Mouse (Mus musculus): ENCODE measurements around the gene Slc25a4. TPM values are rescaled to one million over a fixed set of nuclear protein-coding genes. Genes with fewer than 3 reads are reported as not detected.

Slc25a4 gene
- polyA plus RNA-seq, 1 experiment, result 43.4 TPM

DNA sequence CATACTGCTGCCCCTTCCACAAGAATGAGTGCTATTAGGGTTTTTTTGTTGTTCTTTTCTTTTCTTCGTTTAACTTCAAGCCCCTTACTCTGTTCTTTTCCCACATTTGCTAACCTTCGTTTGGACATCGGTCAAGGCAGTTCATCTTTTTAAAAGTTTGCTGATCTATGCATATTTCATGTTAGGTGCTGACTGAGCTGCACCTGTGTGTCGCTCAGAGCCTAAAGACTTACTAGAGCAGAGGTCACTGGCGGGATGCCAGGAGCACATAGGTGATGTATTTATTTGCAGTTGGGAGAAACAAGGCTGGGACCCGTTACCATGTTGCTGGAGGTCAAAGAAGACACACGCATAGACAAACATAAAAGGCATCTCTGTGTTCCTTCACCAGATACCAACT lies 1.1 kb upstream of the Slc25a4 start:
- H3K4me1 ChIP-seq (ENCODE audit: control insufficient read depth, insufficient read depth, low read length), result no peaks in the 10 kb centered on the region; the same call in 1 of the 2 replicates
- 80% methylated on average over 7 of the region's 7 CpGs for WGBS
- TF ChIP-seq POLR2A (IDR thresholded peaks at IDR 0.05; ENCODE audit: borderline replicate concordance, control insufficient read depth, low read depth, low read length), result no peak
- no peak for TF ChIP-seq CTCF (IDR thresholded peaks at IDR 0.05; ENCODE audit: control insufficient read depth, insufficient read depth, low read length)
- no peak overlapping the region for H3K27ac ChIP-seq (ENCODE audit: control insufficient read depth, insufficient read depth, low read depth, low read length, poor library complexity)
- H3K4me3 ChIP-seq (replicated peaks; ENCODE audit: control insufficient read depth, low read depth, low read length), result no peak overlapping the region

DNA sequence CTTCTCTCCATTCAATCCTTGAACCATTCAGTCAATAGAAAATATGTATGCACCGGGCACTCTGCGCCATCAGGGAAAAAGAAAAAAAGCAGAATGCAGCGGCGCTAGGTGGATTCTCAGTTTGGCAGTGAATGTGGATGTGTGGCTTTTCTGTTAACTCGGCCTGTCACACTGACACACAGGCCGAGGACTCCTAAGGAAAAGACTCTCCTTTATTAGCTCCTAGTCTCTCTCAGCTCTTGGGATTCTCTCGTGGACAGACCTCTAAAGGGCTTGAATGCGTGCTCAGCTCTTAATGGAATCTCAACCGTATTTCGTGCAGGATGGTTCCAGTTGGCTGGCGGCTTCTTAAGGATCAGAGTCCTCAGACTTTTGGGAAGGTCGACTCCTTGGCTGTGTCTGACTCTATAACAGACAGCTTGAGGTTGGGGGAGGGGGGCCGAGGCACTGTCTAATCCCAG lies 557 bp upstream of the Slc25a4 start:
- 35% methylated on average over 13 of the region's 13 CpGs for WGBS
- no peak overlapping the region for H3K4me3 ChIP-seq (replicated peaks; ENCODE audit: control insufficient read depth, low read depth, low read length)
- H3K27ac ChIP-seq (ENCODE audit: control insufficient read depth, insufficient read depth, low read depth, low read length, poor library complexity), result no peak overlapping the region
- TF ChIP-seq POLR2A (IDR thresholded peaks at IDR 0.05; ENCODE audit: borderline replicate concordance, control insufficient read depth, low read depth, low read length) (no peak), CTCF (IDR thresholded peaks at IDR 0.05; ENCODE audit: control insufficient read depth, insufficient read depth, low read length) (no peak)
- no peaks in the 10 kb centered on the region; the same call in 1 of the 2 replicates for H3K4me1 ChIP-seq (ENCODE audit: control insufficient read depth, insufficient read depth, low read length)

DNA sequence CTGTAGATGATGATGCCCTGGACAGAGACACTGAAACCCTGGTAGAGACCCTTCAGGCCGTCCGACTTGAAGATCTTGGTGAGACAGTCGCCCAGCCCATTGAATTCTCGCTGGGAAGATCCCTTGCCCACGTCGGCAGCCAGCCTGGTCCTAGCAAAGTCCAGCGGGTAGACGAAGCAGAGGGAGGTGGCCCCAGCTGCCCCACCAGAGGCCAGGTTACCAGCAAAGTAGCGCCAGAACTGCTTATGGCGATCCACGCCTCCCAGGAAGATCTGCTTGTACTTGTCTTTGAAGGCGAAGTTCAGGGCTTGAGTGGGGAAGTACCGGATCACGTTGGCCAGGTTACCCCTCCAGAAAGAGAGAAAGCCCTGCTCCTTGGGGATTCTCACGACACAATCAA lies 2.0 kb downstream of the Slc25a4 start:
- Histone ChIP-seq H3K4me1 (ENCODE audit: control insufficient read depth, insufficient read depth, low read length) (no peaks in the 10 kb centered on the region; the same call in 1 of the 2 replicates), H3K4me3 (replicated peaks; ENCODE audit: control insufficient read depth, low read depth, low read length) (no peak overlapping the region), H3K27ac (ENCODE audit: control insufficient read depth, insufficient read depth, low read depth, low read length, poor library complexity) (no peak overlapping the region)
- 87% methylated on average over 15 of the region's 15 CpGs for WGBS
- TF ChIP-seq POLR2A (IDR thresholded peaks at IDR 0.05; ENCODE audit: borderline replicate concordance, control insufficient read depth, low read depth, low read length) (no peak), CTCF (IDR thresholded peaks at IDR 0.05; ENCODE audit: control insufficient read depth, insufficient read depth, low read length) (no peak)

DNA sequence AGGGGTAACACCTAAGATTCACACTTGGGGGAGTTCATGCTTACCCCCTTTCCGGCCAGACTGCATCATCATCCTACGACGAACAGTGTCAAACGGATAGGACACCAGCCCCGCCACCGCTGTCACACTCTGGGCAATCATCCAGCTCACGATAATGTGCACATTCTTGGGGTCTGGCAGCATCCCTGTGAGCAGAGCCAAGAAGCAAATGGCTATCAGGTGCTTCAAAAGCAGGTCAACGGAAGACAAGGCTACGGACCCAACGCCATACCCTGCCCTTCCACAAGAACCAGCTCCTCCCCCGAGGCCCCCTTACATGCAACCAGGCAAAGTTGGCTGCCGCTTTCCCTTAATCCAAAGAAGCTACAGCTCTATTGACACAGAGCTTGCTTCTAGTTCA lies 2.7 kb downstream of the Slc25a4 start:
- TF ChIP-seq CTCF (IDR thresholded peaks at IDR 0.05; ENCODE audit: control insufficient read depth, insufficient read depth, low read length) (no peak), POLR2A (IDR thresholded peaks at IDR 0.05; ENCODE audit: borderline replicate concordance, control insufficient read depth, low read depth, low read length) (no peak)
- H3K27ac ChIP-seq (ENCODE audit: control insufficient read depth, insufficient read depth, low read depth, low read length, poor library complexity), result no peak overlapping the region
- H3K4me1 ChIP-seq (ENCODE audit: control insufficient read depth, insufficient read depth, low read length), result no peaks in the 10 kb centered on the region; the same call in 1 of the 2 replicates
- WGBS, result 87% methylated on average over 12 of the region's 12 CpGs
- no peak overlapping the region for H3K4me3 ChIP-seq (replicated peaks; ENCODE audit: control insufficient read depth, low read depth, low read length)

DNA sequence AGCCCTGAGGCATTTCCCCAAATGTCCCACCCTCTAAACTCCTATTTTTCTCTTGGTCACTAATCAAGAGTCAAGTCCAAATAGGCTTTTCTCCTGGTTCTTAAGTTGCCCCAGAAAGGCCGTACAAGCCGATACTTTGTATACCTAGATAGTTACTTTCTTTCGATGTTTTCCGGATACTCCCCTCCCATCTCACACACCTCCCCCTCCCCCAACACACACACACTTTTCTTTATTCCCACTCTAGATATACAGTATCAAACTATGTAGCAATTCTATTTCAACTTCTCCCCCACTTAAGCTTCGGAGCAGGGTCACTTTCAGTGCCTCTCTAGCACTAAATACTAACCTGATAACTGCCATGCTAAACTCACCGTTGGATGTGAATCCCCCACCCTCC lies 5.0 kb downstream of the Slc25a4 start:
- no peaks in the 10 kb centered on the region; the same call in 1 of the 2 replicates for H3K4me1 ChIP-seq (ENCODE audit: control insufficient read depth, insufficient read depth, low read length)
- 91% methylated on average over 6 of the region's 6 CpGs for WGBS
- H3K4me3 ChIP-seq (replicated peaks; ENCODE audit: control insufficient read depth, low read depth, low read length), result no peak overlapping the region
- H3K27ac ChIP-seq (ENCODE audit: control insufficient read depth, insufficient read depth, low read depth, low read length, poor library complexity), result no peak overlapping the region
- no peak for TF ChIP-seq POLR2A (IDR thresholded peaks at IDR 0.05; ENCODE audit: borderline replicate concordance, control insufficient read depth, low read depth, low read length)
- no peak for TF ChIP-seq CTCF (IDR thresholded peaks at IDR 0.05; ENCODE audit: control insufficient read depth, insufficient read depth, low read length)

- H3K27ac ChIP-seq (ENCODE audit: control insufficient read depth, insufficient read depth, low read depth, low read length, poor library complexity), result no peak overlapping the region
- no peak overlapping the region for H3K4me3 ChIP-seq (replicated peaks; ENCODE audit: control insufficient read depth, low read depth, low read length)
- 82% methylated on average over 9 of the region's 9 CpGs for WGBS
- TF ChIP-seq CTCF (IDR thresholded peaks at IDR 0.05; ENCODE audit: control insufficient read depth, insufficient read depth, low read length) (no peak), POLR2A (IDR thresholded peaks at IDR 0.05; ENCODE audit: borderline replicate concordance, control insufficient read depth, low read depth, low read length) (no peak)
- H3K4me1 ChIP-seq (ENCODE audit: control insufficient read depth, insufficient read depth, low read length), result no peaks in the 10 kb centered on the region; the same call in 1 of the 2 replicates
These were observed 6.0 kb downstream of the Slc25a4 start for GRCm38 (mm10) chr8:46204974-46205640.

DNA sequence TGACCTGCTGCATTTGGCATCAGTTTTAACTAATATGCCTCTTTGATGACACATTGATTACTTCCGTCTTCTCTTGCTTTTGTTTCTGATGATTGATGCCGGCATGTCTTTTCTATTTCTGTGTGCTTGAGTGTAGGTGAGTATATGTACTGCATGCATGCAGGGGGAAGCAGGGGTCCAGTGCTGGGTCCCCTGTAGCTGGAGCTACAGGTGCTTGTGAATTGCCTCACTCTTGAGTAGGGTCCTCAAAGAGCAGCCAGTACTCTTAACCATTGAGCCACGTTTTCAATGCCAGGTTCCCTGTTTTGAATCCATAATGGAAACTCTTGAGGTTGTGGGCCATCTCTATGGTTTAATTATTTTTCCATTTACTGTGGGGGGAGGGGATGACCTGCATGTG lies 6.8 kb downstream of the Slc25a4 start:
- H3K27ac ChIP-seq (ENCODE audit: control insufficient read depth, insufficient read depth, low read depth, low read length, poor library complexity), result no peak overlapping the region
- no peaks in the 10 kb centered on the region; the same call in 1 of the 2 replicates for H3K4me1 ChIP-seq (ENCODE audit: control insufficient read depth, insufficient read depth, low read length)
- H3K4me3 ChIP-seq (replicated peaks; ENCODE audit: control insufficient read depth, low read depth, low read length), result no peak overlapping the region
- TF ChIP-seq CTCF (IDR thresholded peaks at IDR 0.05; ENCODE audit: control insufficient read depth, insufficient read depth, low read length) (no peak), POLR2A (IDR thresholded peaks at IDR 0.05; ENCODE audit: borderline replicate concordance, control insufficient read depth, low read depth, low read length) (no peak)
- WGBS, result 86% methylated on average over 3 of the region's 3 CpGs

- H3K4me1 ChIP-seq (ENCODE audit: control insufficient read depth, insufficient read depth, low read length), result no peaks in the 10 kb centered on the region
- H3K27ac ChIP-seq (ENCODE audit: control insufficient read depth, insufficient read depth, low read depth, low read length, poor library complexity), result no peak overlapping the region
- H3K4me3 ChIP-seq (replicated peaks; ENCODE audit: control insufficient read depth, low read depth, low read length), result no peak overlapping the region
- no peak for TF ChIP-seq POLR2A (IDR thresholded peaks at IDR 0.05; ENCODE audit: borderline replicate concordance, control insufficient read depth, low read depth, low read length)
- TF ChIP-seq CTCF (IDR thresholded peaks at IDR 0.05; ENCODE audit: control insufficient read depth, insufficient read depth, low read length), result no peak
- 88% methylated on average over 6 of the region's 6 CpGs for WGBS
These were observed 8.7 kb downstream of the Slc25a4 start for GRCm38 (mm10) chr8:46202350-46202749.
